Mouse (Mus musculus) brain, adult 2 months (tissue): ENCODE measurements at regions not wholly inside any gene's neighbourhood (a gene's known extent, or its start where the extent isn't known, plus 50 kb on each side); places are given as distances from the start of the nearest gene placed in this dataset.

ENCODE experiments used
- DNase-seq: peaks from one replicate; pipeline ENCODE4 v3.0.0; 2011; ENCODE audit warnings: low read depth, low spot score

DNA sequence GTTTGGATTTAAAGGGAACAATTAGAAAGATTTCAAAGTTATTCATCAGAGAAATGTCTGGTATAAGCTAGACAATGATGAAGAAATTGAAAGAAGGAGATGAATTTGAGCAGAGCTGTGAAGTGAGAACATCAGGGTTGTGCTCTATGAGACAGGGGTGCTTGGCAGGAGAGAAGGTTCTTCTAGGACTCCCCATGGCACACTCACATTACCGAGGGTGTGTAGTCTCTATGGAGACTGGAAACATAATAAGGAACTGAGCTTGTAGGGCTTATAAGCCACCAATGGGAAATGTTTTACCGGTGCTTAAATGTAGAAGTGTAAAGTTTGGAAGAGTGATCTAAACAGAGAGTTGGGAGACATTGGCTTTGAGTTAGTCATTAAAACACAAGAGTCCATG lies 889.9 kb downstream of the Stim2 start:
- DNase-seq = no peak

DNA sequence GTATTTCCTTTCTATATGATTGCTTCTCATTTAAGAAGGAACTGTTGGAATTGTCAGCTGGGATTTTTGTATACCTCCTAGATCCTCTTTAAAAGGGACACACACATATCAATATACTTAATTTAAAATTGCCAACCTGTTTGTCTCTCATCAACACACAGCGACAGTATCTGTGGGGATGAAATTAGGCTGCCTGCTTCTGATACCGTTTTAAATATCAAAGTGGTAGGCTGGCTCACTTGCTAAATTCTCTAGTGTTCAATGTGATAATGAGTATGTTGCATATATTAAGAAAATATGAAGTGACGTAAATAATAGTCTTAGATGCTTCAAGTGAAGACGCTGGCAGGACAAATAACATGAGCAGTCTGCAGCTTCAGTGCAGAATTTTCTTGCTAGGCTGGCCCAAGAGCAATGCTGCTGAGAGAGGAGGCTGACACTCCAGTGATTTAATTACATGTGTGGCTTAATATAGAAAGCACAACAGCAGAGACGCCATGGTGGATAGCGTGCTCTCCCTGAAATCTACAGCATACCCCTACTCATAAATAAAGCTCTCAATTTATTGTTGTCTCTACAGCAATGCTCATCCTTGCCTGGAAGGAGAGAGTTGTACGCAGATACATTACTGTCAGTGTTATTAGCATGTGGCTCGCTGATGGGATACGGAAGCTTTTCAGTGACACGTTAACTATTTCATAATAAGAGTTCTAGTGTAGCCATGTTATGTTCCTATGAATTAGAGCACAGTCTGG lies 896.4 kb downstream of the Stim2 start:
- peak; percentile 41 for DNase-seq
